Mouse (Mus musculus) embryonic fibroblast, embryonic 13.5 days (primary cell): ENCODE measurements around the gene Krtap16-1.

Source experiments
- CTCF ChIP-seq: IDR thresholded peaks from 2 replicates; pipeline ENCODE4 v1.5.1; 2011; ENCODE audit warnings: mild to moderate bottlenecking, control low read depth, low read length, moderate library complexity, borderline replicate concordance; ENCODE audit not compliant: insufficient read depth
- POLR2A ChIP-seq: IDR thresholded peaks from 2 replicates; pipeline ENCODE4 v1.6.1; 2011; ENCODE audit warnings: low read depth, mild to moderate bottlenecking, control low read depth, low read length, moderate library complexity

- TF ChIP-seq CTCF (no peak), POLR2A (no peak)
These were observed 2.1 kb upstream of the Krtap16-1 start for GRCm38 (mm10) chr11:99988530-99988929.
